Mouse (Mus musculus): ENCODE results near the gene 2700081O15Rik.
"Not testable (repeated sequence)": the region's sequence is repeated elsewhere in the genome, so short reads cannot be mapped to it uniquely, and the experiment has no call there.

GRCm38 (mm10) chr19:7398898-7399297, 18.5 kb upstream of the 2700081O15Rik start:
- not testable (repeated sequence) for TF ChIP-seq CTCF (conservative IDR thresholded peaks at IDR 0.05; ENCODE audit: low read length); POU5F1 (IDR thresholded peaks at IDR 0.05; ENCODE audit: borderline replicate concordance, low read length); NANOG (IDR thresholded peaks at IDR 0.05; ENCODE audit: borderline replicate concordance, low read length)
